Mouse (Mus musculus): ENCODE measurements around the gene Ptpn11. TPM values are rescaled to one million over a fixed set of nuclear protein-coding genes. Genes with fewer than 3 reads are reported as not detected.
A peak's percentile ranks its signal among the peaks of the same experiment; 100 is the strongest.

Gene Ptpn11
- polyA plus RNA-seq, 1 experiment, result 90.6 TPM

DNA sequence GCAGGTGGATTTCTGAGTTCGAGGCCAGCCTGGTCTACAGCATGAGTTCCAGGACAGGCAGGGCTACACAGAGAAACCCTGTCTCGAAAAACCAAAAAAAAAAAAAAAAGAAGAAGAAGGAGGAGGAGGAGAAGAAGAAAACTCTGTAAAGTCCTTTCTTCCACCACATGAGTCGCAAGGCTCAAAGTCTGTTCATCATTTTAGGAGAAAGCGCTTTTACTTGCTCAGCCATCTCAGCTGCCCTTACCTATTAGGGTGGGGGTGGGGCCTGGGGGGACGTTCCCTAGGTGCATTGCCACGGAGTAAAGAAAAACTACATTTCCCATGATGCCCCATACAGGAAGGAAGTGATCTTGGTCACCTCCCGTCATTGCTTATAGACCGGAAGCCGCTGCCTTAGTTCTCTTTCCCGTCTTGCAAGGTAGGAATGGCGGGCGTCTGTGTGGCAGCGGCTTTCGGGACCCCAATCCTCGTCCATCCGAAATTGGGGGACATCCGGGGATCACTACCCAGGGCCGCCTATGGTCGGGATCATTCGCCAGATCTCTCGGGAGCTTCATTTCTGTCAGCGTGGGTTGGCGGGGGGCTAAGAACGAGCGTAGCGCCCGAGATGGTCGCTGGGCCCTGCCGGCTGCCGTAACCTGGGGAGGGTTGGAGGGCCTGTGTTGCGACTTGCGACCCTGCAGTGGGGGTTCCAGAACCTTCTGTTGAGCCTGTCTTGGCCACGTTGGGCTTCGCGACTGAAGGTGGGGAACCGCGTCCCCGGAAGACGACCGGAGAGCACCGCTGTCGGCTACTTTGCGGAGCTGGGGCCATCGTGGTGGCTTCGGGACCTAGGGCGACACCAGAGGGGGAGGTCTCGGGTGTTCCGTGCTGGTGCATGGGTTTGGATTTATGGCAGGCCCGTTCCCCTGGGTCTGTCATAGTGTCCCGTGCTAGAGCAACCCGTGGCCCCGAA, 13.2 kb upstream of the Ptpn11 start, which contains the start of gene Rpl6:
Gene Rpl6, plus strand, starts transcription at position 350 of the 958 bp plus-strand sequence.
- Histone ChIP-seq H3K4me1 (ENCODE audit: control insufficient read depth, insufficient read depth, low read length) (peaks cover 17% of the 10 kb centered on the region), H3K4me3 (ENCODE audit: insufficient read depth, low read length) (peak within 1 kb of the TSS; percentile 84), H3K27ac (ENCODE audit: insufficient read depth, low read length) (peak within 1 kb of the TSS; percentile 38)
- TF ChIP-seq POLR2A (IDR thresholded peaks at IDR 0.05; ENCODE audit: low read depth, low read length) (peak; percentile 96), CTCF (IDR thresholded peaks at IDR 0.05; ENCODE audit: borderline replicate concordance, insufficient read depth, low read length) (no peak)

GRCm38 (mm10) chr5:121202467-121202866, 11.3 kb upstream of the Ptpn11 start:
- Histone ChIP-seq H3K4me1 (ENCODE audit: control insufficient read depth, insufficient read depth, low read length) (peaks cover 11% of the 10 kb centered on the region), H3K4me3 (ENCODE audit: insufficient read depth, low read length) (no peak overlapping the region)
- TF ChIP-seq CTCF (IDR thresholded peaks at IDR 0.05; ENCODE audit: borderline replicate concordance, insufficient read depth, low read length) (no peak), POLR2A (IDR thresholded peaks at IDR 0.05; ENCODE audit: low read depth, low read length) (no peak)

DNA sequence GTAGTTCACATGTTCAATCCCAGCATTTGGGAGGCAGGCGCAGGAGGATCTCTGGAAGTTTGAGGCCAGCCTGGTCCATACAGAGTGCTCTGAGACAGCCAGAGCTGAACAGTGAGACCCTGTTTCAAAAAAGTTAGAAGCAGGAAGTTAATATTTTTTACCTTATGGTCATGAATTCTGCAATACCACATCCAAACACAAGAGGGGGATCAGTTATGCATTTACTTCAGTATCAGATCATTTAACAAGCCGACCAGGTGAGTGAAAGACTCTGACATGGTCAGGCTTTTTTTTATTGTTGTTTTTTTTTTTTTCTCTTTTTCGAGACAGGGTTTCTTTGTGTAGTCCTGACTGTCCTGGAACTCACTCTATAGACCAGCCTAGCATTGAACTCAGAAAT, 10.5 kb upstream of the Ptpn11 start:
- peaks cover 8% of the 10 kb centered on the region; the same call in 1 of the 2 replicates for H3K4me1 ChIP-seq (ENCODE audit: control insufficient read depth, insufficient read depth, low read length)
- no peak overlapping the region for H3K4me3 ChIP-seq (ENCODE audit: insufficient read depth, low read length)
- no peak overlapping the region for H3K27ac ChIP-seq (ENCODE audit: insufficient read depth, low read length)
- TF ChIP-seq CTCF (IDR thresholded peaks at IDR 0.05; ENCODE audit: borderline replicate concordance, insufficient read depth, low read length), result no peak

More at GRCm38 (mm10) chr5:121202467-121202866, 11.3 kb upstream of the Ptpn11 start:
- H3K27ac ChIP-seq (ENCODE audit: insufficient read depth, low read length), result no peak overlapping the region

- Histone ChIP-seq H3K4me3 (ENCODE audit: insufficient read depth, low read length) (no peak overlapping the region), H3K27ac (ENCODE audit: insufficient read depth, low read length) (no peak overlapping the region), H3K4me1 (ENCODE audit: control insufficient read depth, insufficient read depth, low read length) (no peaks in the 10 kb centered on the region)
- TF ChIP-seq CTCF (IDR thresholded peaks at IDR 0.05; ENCODE audit: borderline replicate concordance, insufficient read depth, low read length) (no peak), POLR2A (IDR thresholded peaks at IDR 0.05; ENCODE audit: low read depth, low read length) (no peak)
These were observed 7.2 kb upstream of the Ptpn11 start for GRCm38 (mm10) chr5:121198376-121198775.

DNA sequence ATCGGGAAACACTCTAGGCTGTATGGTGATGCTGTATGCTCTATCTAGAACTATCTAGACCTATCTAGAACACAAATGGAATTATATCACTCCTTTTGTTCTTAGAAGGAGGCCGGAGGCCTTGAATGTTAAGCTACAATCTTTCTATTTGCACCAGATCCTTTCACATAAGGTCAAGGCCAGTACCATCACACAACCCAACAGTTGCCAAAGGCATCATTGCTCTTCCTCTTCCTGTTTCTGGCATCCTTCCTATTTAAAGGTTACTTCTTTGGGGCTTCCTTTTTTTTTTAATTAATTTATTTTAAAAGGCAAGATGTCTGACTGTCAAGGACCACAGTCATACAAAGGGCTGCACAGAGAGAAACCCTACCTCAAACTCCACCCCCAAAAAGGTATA, 6.1 kb upstream of the Ptpn11 start:
- Histone ChIP-seq H3K27ac (ENCODE audit: insufficient read depth, low read length) (no peak overlapping the region), H3K4me1 (ENCODE audit: control insufficient read depth, insufficient read depth, low read length) (no peaks in the 10 kb centered on the region), H3K4me3 (ENCODE audit: insufficient read depth, low read length) (no peak overlapping the region)
- TF ChIP-seq POLR2A (IDR thresholded peaks at IDR 0.05; ENCODE audit: low read depth, low read length) (no peak), CTCF (IDR thresholded peaks at IDR 0.05; ENCODE audit: borderline replicate concordance, insufficient read depth, low read length) (no peak)

DNA sequence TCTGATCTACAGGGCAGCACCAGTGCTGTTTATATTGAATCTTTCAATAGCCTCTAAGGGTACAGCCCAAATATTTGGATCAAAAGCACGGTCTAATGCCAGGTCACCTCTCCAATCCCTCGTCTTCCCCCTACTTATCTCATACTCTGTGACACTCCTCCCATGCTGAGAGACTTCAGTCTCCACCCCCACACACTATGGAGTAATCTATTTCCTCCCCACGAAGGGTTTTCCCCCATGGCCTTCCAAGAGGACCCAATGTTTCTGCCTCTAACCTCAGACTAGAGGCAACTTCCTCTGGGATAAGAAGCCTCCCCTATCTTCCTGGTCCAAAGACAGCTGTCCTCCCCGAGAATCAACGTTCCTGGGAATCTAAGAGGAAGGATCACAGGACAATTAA, 5.6 kb upstream of the Ptpn11 start:
- H3K4me1 ChIP-seq (ENCODE audit: control insufficient read depth, insufficient read depth, low read length), result no peaks in the 10 kb centered on the region
- H3K27ac ChIP-seq (ENCODE audit: insufficient read depth, low read length), result no peak overlapping the region
- H3K4me3 ChIP-seq (ENCODE audit: insufficient read depth, low read length), result no peak overlapping the region
- TF ChIP-seq POLR2A (IDR thresholded peaks at IDR 0.05; ENCODE audit: low read depth, low read length) (no peak), CTCF (IDR thresholded peaks at IDR 0.05; ENCODE audit: borderline replicate concordance, insufficient read depth, low read length) (no peak)

- TF ChIP-seq POLR2A (IDR thresholded peaks at IDR 0.05; ENCODE audit: low read depth, low read length) (no peak), CTCF (IDR thresholded peaks at IDR 0.05; ENCODE audit: borderline replicate concordance, insufficient read depth, low read length) (no peak)
- Histone ChIP-seq H3K27ac (ENCODE audit: insufficient read depth, low read length) (no peak overlapping the region), H3K4me1 (ENCODE audit: control insufficient read depth, insufficient read depth, low read length) (no peaks in the 10 kb centered on the region), H3K4me3 (ENCODE audit: insufficient read depth, low read length) (no peak overlapping the region)
These were observed 3.0 kb upstream of the Ptpn11 start for GRCm38 (mm10) chr5:121194173-121194572.

DNA sequence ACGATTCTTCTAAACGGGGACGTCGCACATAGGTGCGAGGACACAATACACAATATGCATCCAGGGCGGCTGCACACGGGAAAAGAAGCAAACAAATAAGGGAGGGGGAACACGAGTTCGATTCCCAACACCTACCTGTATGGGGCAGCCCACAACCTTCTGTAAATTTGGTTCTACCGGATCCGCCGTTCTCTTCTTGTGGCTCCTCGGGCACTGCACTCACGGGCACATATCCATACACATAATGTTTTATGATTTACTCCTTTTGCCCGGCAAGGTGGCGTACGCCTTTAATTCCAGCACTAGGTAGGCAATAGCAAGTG, 348 bp upstream of the Ptpn11 start:
- no peaks in the 10 kb centered on the region for H3K4me1 ChIP-seq (ENCODE audit: control insufficient read depth, insufficient read depth, low read length)
- TF ChIP-seq CTCF (IDR thresholded peaks at IDR 0.05; ENCODE audit: borderline replicate concordance, insufficient read depth, low read length) (no peak), POLR2A (IDR thresholded peaks at IDR 0.05; ENCODE audit: low read depth, low read length) (no peak)
- H3K4me3 ChIP-seq (ENCODE audit: insufficient read depth, low read length), result peak overlapping the region; percentile 65
- H3K27ac ChIP-seq (ENCODE audit: insufficient read depth, low read length), result no peak overlapping the region

DNA sequence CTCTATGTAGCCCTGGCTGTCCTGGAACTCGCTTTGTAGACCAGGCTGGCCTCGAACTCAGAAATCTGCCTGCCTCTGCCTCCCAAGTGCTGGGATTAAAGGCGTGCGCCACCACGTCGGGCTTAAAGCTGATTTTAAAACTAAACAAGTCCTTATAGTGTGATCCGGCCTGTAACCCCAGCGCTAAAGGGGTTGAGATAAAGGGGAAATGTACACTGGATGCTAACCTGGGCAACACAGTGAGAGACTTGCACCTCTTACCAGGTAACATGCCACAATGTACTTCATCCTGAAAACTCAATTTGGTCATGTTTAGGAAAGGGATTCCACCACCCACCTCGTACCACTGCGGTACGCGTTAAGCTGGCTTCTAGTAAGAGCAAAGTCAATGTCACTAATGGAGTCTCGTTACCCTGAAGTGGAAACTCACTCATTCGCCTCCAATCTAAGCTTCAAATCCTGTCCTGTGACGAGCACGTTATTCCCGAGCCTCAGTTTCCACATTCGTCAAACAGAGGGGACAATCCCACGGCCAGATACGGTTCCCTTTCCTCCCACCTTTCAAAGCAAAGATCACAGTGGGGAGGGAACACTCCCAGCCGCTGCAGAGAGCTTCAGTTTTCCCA, 874 bp downstream of the Ptpn11 start:
- Histone ChIP-seq H3K27ac (ENCODE audit: insufficient read depth, low read length) (peak overlapping the region; percentile 72), H3K4me1 (ENCODE audit: control insufficient read depth, insufficient read depth, low read length) (no peaks in the 10 kb centered on the region), H3K4me3 (ENCODE audit: insufficient read depth, low read length) (peak overlapping the region; percentile 95)
- no peak for TF ChIP-seq CTCF (IDR thresholded peaks at IDR 0.05; ENCODE audit: borderline replicate concordance, insufficient read depth, low read length)
- no peak for TF ChIP-seq POLR2A (IDR thresholded peaks at IDR 0.05; ENCODE audit: low read depth, low read length)

DNA sequence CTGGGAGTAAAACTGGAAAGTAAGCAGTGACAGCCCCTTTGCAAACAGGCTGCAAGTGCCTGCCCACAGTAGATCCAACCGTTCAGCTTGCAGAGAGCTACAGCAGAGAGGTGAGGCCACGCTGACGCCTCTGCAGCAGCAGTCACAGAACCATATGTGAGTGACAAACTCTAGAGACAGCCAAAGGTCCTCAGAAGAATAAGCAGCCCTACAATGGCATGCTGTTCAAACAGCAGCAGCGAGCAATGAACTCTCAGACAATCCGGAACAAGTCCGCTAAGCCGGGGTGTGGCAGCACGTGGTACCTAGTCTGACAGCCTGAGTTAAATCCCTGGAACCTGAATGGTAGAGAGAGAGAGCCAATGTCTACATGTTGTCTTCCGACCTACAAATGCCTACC, 2.0 kb downstream of the Ptpn11 start:
- TF ChIP-seq POLR2A (IDR thresholded peaks at IDR 0.05; ENCODE audit: low read depth, low read length), result no peak
- no peak for TF ChIP-seq CTCF (IDR thresholded peaks at IDR 0.05; ENCODE audit: borderline replicate concordance, insufficient read depth, low read length)
- H3K4me3 ChIP-seq (ENCODE audit: insufficient read depth, low read length), result no peak overlapping the region
- H3K27ac ChIP-seq (ENCODE audit: insufficient read depth, low read length), result no peak overlapping the region
- H3K4me1 ChIP-seq (ENCODE audit: control insufficient read depth, insufficient read depth, low read length), result peaks cover 5% of the 10 kb centered on the region; the same call in 1 of the 2 replicates

All from embryonic fibroblast, embryonic 13.5 days (primary cell).